Mouse (Mus musculus) liver, embryonic 12.5 days (tissue): ENCODE results near the gene Epn3. TPM values are rescaled to one million over a fixed set of nuclear protein-coding genes. Genes with fewer than 3 reads are reported as not detected.

Experiments used
- ATAC-seq: fragments of 200-750 bp; cut with Nextera tagmentation; 2 replicates; pipeline ENCODE4 v1.8.0; 2017; ENCODE audit warnings: moderate number of reproducible peaks, mild to moderate bottlenecking, moderate library complexity
- H3K27ac ChIP-seq: fragments of 300-500 bp; sonication (generic); 2 replicates; pipeline ENCODE4 v1.5.1; 2016; ENCODE audit warnings: mild to moderate bottlenecking
- H3K27me3 ChIP-seq: fragments of 300-500 bp; sonication (generic); replicated peaks from 2 replicates; pipeline ENCODE4 v1.6.1; 2016; ENCODE audit warnings: mild to moderate bottlenecking, moderate library complexity
- H3K36me3 ChIP-seq: fragments of 300-500 bp; sonication (generic); 2 replicates; pipeline ENCODE4 v1.6.1; 2016; ENCODE audit warnings: mild to moderate bottlenecking, moderate library complexity
- H3K4me1 ChIP-seq: fragments of 300-500 bp; sonication (generic); 2 replicates; pipeline ENCODE4 v1.6.1; 2016
- H3K4me2 ChIP-seq: fragments of 300-500 bp; sonication (generic); 2 replicates; pipeline ENCODE4 v1.6.1; 2016; ENCODE audit warnings: mild to moderate bottlenecking, moderate library complexity
- H3K4me3 ChIP-seq: fragments of 300-500 bp; sonication (generic); 2 replicates; pipeline ENCODE4 v1.5.1; 2016; ENCODE audit warnings: mild to moderate bottlenecking, moderate library complexity
- H3K9ac ChIP-seq: fragments of 300-500 bp; sonication (generic); 2 replicates; pipeline ENCODE4 v1.6.1; 2016; ENCODE audit warnings: mild to moderate bottlenecking, moderate library complexity
- H3K9me3 ChIP-seq: fragments of 300-500 bp; sonication (generic); replicated peaks from 2 replicates; pipeline ENCODE4 v1.6.1; 2016; ENCODE audit warnings: mild to moderate bottlenecking, moderate library complexity
- WGBS: fragments of 180-500 bp; shearing (Covaris S2); methylation state at CpG from one replicate; pipeline ENCODE4 v1.1.7; 2016; ENCODE audit not compliant: insufficient replicate concordance; 5-methylcytosine and 5-hydroxymethylcytosine counted together
- polyA plus RNA-seq: library from polyadenylated mRNA; unstranded; fragments of >200 nt; fragmentation: Nextera tagmentation; extraction: Ambion mirVana; gene quantifications from 2 replicates; pipeline ENCODE4 v1.2.1, GENCODE M21; 2016

Epn3 gene
- not detected in 2 replicates for polyA plus RNA-seq

DNA sequence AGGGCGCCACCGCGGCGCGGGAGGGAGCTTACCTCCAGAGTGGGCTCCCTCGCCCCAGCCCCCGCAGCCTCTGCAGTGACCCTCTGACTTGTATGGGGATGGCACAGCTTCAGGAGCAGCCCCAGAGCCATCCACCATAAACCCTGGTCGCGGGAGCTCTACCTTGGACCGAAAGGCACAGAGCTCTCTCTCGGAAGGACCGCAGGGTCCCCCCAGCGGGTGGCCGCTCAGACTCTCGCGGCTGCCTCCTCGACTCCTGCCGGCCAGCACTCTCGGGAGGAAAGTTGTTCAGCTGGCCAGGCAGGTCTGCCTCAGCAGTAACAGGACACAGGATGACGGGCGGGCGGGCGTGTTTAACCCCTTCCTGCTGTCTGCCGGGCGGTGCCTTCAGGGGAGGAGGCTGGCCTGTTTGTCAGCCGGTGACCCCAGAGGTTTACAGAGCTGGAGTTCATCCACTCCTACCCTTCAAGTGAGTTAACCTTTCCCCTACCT, at the start of gene Epn3:
Epn3 (minus strand) TSS at position 314 of the 492 bp plus-strand sequence.
- no peak within 1 kb of the TSS for H3K9ac ChIP-seq
- peaks cover 89% of the 10 kb centered on the region for H3K27me3 ChIP-seq
- no peaks in the 10 kb centered on the region for H3K9me3 ChIP-seq
- no peak within 1 kb of the TSS for H3K27ac ChIP-seq
- peak within 1 kb of the TSS; percentile 53 for H3K4me2 ChIP-seq
- H3K4me3 ChIP-seq: no peak within 1 kb of the TSS; the same call in 1 of the 2 replicates
- 0 out of 2 replicates have a peak, but pooled peaks cover 6% of the 10 kb centered on the region for H3K4me1 ChIP-seq
- 2% methylated on average over 26 of the region's 26 CpGs for WGBS
- no peaks in the 10 kb centered on the region for H3K36me3 ChIP-seq
- 0 out of 2 replicates have a peak, but pooled peaks have one; percentile 21 for ATAC-seq

DNA sequence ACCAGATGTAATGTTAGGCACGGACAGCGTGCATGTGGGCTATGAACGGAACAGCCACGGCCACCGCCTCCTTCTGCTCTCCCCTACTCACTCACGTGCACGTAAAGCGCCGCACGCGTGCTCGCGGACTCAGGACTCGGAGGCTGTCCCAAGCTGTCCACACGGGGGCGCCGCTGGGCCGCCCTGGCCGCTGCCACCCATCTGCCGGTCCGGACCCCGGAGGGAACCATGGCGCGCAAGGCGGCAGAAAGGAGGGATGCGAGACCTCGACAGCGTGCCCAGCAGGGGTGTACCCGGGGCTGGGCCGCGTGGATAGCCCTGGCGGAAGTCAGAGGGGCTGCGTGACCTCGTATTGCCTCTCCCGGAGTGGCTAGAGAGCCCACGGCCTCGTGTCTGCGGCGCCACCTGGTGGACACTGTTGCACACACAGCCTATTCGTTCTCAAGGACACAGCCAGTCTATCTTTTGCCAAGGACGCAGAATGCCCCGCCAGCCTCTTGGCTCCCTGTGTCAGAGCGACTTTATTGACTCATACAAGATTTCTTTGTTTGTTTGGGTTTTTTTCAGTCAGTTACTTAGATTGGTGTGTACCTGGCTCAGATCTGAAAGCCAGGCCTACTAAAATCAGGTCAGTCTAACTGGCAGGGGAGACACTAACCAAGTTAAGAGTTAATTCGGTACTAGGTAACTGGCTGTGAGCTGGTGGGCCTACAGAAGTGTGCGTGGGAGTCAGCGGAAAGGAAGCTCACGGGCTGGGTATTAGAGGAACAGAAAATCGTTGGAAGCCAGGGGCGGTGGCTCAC, 49.3 kb upstream of the Epn3 start, which contains the start of gene Rsad1:
Rsad1 (minus strand) TSS at position 368 of the 803 bp plus-strand sequence.
- Histone ChIP-seq H3K27ac (peak within 1 kb of the TSS; percentile 52; the same call in 1 of the 2 replicates), H3K36me3 (no peaks in the 10 kb centered on the region), H3K9ac (peak within 1 kb of the TSS; percentile 68), H3K4me2 (peak within 1 kb of the TSS; percentile 90), H3K4me1 (peaks cover 17% of the 10 kb centered on the region), H3K27me3 (no peaks in the 10 kb centered on the region), H3K9me3 (no peaks in the 10 kb centered on the region), H3K4me3 (peak within 1 kb of the TSS; percentile 62)
- 3% methylated on average over 49 of the region's 49 CpGs for WGBS
- ATAC-seq: peak; percentile 81

DNA sequence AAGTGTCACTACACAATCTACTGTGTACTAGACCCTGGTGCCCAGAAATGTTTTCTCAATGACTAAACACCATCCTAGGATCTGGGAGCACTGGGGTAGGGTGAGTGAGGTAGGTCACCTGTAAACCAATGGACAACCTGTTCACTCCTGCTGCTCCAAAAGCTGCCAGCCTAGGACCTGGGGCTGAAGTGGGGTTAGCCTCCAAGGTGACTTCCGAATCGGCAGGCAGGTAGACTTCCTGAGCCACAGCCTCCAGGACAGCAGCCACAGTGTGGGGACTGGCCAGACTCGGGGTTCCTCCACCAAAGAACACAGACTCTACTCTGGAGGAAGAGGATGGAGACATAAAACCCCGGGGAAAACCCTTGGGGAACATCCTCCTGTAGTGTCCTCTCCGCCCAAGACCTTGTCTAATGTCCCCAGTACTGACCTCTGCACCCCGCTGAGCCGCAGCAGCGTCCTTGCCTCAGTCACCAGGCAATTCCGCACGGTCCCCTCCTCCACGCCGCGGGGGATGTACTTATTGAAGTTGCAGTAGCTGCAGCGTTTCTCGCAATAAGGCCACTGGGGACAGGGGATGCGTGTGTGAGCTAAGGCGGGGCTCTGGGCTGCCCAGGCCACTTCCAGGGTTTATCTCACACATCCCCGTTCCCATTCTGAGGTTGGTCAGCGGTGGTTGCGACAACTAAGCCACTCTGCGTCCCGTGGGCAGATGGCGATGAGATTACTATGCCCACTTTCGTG, 48.4 kb upstream of the Epn3 start:
- Histone ChIP-seq H3K27me3 (no peaks in the 10 kb centered on the region), H3K4me2 (peak overlapping the region; percentile 90), H3K9me3 (no peaks in the 10 kb centered on the region), H3K27ac (0 out of 2 replicates have a peak overlapping the region, but pooled peaks have one; percentile 52), H3K4me1 (peaks cover 17% of the 10 kb centered on the region), H3K36me3 (no peaks in the 10 kb centered on the region), H3K9ac (peak overlapping the region; percentile 68), H3K4me3 (peak overlapping the region; percentile 62)
- ATAC-seq: peak; percentile 7; the same call in 1 of the 2 replicates
- WGBS: 10% methylated on average over 24 of the region's 24 CpGs

DNA sequence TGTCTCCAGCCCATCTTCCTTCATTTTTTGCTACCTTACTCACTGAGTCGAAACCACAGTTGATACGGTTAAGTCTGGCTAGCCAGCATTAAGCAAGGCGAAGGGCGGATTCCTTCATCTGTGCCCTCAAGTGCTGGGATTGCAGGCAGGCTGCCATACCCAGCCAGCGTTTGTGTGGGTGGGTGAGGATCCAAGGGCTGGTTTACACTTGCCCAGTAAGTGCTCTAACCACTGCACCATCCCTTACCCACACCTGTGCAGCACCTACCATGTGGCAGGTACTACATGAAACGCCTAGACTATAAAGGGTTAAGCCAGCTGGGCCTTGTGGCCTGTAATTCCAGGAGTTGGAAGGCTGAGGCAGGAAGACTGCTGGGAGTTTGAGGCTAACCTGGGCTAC, 47.5 kb upstream of the Epn3 start:
- Histone ChIP-seq H3K4me3 (no peak overlapping the region), H3K9me3 (no peaks in the 10 kb centered on the region), H3K27ac (no peak overlapping the region), H3K36me3 (no peaks in the 10 kb centered on the region), H3K27me3 (no peaks in the 10 kb centered on the region), H3K4me1 (peaks cover 17% of the 10 kb centered on the region), H3K4me2 (no peak overlapping the region), H3K9ac (no peak overlapping the region)
- ATAC-seq: no peak
- WGBS: 77% methylated on average over 6 of the region's 6 CpGs

DNA sequence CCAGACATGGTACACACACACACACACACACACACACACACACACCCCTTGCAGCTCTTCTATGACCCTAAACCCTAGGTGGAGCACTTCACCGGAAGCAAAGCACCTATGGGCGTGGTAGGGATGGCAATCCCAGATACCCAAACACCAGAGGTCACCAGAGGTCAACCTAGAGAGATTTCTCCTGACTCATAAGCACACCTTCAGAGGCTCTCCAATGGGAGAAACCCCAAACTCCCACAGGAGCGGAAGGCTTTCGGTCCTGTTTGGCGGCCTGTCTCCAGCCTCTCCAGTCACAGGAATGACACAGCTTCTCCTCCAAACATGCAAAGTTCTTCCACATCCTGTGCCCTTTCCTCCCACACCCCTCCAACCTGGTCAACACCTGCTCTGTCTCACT, 46.6 kb upstream of the Epn3 start:
- Histone ChIP-seq H3K4me2 (no peak overlapping the region), H3K9me3 (no peaks in the 10 kb centered on the region), H3K9ac (no peak overlapping the region), H3K4me3 (no peak overlapping the region), H3K27ac (no peak overlapping the region), H3K36me3 (no peaks in the 10 kb centered on the region), H3K27me3 (no peaks in the 10 kb centered on the region), H3K4me1 (peaks cover 17% of the 10 kb centered on the region)
- ATAC-seq: no peak
- 81% methylated on average over 5 of the region's 5 CpGs for WGBS

DNA sequence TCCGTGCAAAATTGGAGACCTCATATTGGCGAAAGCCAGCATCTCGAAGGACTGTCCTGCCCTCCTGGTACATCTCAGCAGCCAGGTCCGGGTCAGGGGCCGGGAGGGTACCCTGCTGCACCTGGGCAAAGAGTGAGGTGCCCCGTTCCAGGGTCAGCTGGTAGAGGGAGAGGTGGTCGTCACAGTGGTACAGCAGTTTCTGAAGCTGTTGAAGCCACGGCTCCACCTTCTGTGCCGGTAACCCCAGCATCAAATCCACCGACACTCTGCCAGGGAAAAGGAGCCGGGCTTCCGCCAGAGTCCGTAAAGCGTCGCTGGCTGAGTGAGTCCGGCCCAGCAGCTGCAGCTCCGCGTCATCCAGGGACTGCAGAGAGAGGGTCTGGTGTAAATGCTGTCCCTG, 44.6 kb upstream of the Epn3 start:
- Histone ChIP-seq H3K4me1 (peaks cover 14% of the 10 kb centered on the region), H3K27ac (no peak overlapping the region), H3K4me3 (no peak overlapping the region), H3K9ac (no peak overlapping the region), H3K9me3 (no peaks in the 10 kb centered on the region), H3K27me3 (no peaks in the 10 kb centered on the region), H3K36me3 (no peaks in the 10 kb centered on the region), H3K4me2 (no peak overlapping the region)
- WGBS: 70% methylated on average over 18 of the region's 18 CpGs
- no peak for ATAC-seq

DNA sequence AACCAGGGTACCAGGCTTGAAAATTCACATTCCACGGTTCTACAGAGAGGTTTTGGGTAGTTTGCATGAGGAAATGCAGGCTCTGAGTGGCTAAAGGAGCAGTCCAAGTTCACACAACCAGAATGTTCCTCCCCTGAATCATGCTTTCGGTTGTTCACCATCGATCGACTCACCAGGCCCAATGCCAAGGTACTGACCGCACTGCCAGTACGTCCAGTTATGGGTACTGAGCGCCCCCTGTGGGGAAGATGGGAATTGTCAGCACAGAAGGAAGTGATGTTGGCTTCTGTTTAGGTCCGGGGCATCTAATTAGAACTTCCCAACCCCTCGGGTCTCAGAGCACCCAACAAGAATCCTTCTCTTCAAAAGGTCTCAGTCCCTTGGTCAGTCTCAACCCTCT, 44.2 kb upstream of the Epn3 start:
- H3K4me3 ChIP-seq: no peak overlapping the region
- H3K9me3 ChIP-seq: no peaks in the 10 kb centered on the region
- H3K27me3 ChIP-seq: no peaks in the 10 kb centered on the region
- H3K4me1 ChIP-seq: peaks cover 11% of the 10 kb centered on the region
- no peak overlapping the region for H3K27ac ChIP-seq
- 45% methylated on average over 9 of the region's 9 CpGs for WGBS
- no peaks in the 10 kb centered on the region for H3K36me3 ChIP-seq
- no peak overlapping the region for H3K9ac ChIP-seq
- H3K4me2 ChIP-seq: no peak overlapping the region
- no peak for ATAC-seq

DNA sequence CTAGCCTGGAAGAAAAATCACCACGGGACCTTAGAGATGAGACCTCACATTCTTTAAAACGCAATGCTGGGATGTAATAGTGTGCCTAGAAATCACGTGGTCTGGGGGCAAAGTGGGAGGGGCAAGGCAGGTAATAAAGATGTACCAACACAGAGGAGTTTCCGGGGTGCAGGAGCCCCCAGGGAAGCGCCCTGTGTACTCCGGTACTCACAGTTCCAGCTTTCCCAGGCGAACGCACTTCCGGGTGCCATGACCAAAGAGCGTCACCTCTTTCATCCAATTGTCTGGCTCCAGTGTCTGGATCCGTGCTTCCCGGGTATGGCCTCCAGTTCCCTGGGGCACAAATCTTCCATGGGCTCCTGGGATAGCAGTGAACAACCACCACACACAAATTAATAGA, 43.6 kb upstream of the Epn3 start:
- Histone ChIP-seq H3K27me3 (no peaks in the 10 kb centered on the region), H3K4me1 (peaks cover 5% of the 10 kb centered on the region), H3K9ac (no peak overlapping the region), H3K27ac (no peak overlapping the region), H3K4me3 (no peak overlapping the region), H3K4me2 (no peak overlapping the region), H3K9me3 (no peaks in the 10 kb centered on the region), H3K36me3 (no peaks in the 10 kb centered on the region)
- ATAC-seq: no peak
- WGBS: 85% methylated on average over 12 of the region's 12 CpGs

DNA sequence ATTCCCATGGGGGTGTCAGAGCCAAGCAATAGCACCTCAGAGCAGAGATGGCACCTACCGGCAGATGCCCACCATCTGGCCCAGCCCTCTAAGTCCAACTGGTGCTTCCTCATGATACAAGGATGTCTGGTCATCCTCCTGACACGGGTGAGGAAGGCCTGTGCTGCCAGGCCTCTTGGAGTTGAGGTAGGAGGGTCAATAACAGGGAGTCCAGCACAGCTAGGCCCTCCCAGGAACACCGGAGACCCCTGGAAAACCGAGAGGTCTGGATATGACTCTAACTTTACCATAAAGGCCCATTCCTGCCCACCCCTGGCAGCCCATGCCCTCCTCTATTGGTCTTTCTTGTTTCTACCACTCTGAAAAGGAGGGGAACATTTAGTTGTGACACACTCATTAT, 42.6 kb upstream of the Epn3 start:
- Histone ChIP-seq H3K27me3 (no peaks in the 10 kb centered on the region), H3K4me3 (no peak overlapping the region), H3K36me3 (no peaks in the 10 kb centered on the region), H3K9ac (no peak overlapping the region), H3K4me1 (no peaks in the 10 kb centered on the region), H3K4me2 (no peak overlapping the region), H3K9me3 (no peaks in the 10 kb centered on the region), H3K27ac (no peak overlapping the region)
- ATAC-seq: no peak
- WGBS: 70% methylated on average over 4 of the region's 4 CpGs

DNA sequence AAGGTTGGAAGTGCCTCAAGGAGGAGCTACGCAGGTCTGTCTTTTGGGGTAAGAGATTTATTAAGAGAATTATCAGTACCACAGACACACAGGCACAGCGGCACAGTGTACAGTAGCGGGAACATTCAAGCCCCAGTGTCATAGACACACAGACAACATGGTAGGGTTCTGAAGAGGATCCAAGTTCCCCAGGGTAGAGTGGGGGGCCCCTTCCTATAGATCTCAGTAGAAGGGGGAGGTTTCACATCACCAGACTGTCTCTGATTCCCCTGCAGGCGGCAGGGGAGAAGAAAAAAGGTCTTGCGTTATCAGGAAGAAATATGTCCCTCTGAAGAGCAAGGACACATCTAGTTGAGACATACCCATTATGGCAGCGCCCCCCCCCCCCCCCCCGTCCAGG, 40.0 kb upstream of the Epn3 start:
- no peaks in the 10 kb centered on the region for H3K27me3 ChIP-seq

DNA sequence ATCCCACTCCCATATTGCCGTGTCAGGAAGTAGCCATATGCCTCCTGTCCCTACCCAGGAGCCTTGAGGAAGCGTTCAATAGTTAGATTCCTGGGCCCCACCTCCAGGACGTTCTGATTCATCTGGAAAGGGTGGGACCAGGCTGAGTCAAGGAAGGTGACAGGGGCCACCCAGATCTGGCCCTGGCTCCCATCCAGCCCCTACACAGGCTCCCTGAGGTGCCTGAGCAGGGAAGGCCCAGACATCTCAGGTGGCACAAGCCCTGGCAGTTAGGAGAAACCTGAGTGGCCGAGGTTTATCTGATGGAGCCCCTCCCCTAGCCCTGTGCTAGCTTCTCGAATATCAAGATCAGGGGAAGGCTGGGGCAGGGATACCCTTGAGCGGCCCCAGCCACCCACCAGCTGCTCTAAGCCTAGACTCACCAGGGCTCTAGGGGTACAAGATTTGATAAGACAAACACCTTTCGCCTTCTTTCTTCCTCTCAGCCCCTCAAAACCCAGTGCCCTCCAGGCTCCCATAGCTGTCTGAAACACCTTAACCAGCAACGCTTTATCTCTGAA, 39.0 kb upstream of the Epn3 start:
- Histone ChIP-seq H3K27me3 (no peaks in the 10 kb centered on the region), H3K4me2 (no peak overlapping the region), H3K4me1 (no peaks in the 10 kb centered on the region), H3K36me3 (no peaks in the 10 kb centered on the region), H3K9ac (no peak overlapping the region), H3K9me3 (no peaks in the 10 kb centered on the region), H3K27ac (no peak overlapping the region), H3K4me3 (no peak overlapping the region)
- no peak for ATAC-seq
- 57% methylated on average over 8 of the region's 8 CpGs for WGBS

More for the DNA sequence above, 40.0 kb upstream of the Epn3 start:
- no peak for ATAC-seq
- no peak overlapping the region for H3K4me3 ChIP-seq
- no peak overlapping the region for H3K4me2 ChIP-seq
- WGBS: 68% methylated on average over 7 of the region's 7 CpGs
- H3K9ac ChIP-seq: no peak overlapping the region
- H3K4me1 ChIP-seq: no peaks in the 10 kb centered on the region
- no peak overlapping the region for H3K27ac ChIP-seq
- no peaks in the 10 kb centered on the region for H3K9me3 ChIP-seq
- H3K36me3 ChIP-seq: no peaks in the 10 kb centered on the region

DNA sequence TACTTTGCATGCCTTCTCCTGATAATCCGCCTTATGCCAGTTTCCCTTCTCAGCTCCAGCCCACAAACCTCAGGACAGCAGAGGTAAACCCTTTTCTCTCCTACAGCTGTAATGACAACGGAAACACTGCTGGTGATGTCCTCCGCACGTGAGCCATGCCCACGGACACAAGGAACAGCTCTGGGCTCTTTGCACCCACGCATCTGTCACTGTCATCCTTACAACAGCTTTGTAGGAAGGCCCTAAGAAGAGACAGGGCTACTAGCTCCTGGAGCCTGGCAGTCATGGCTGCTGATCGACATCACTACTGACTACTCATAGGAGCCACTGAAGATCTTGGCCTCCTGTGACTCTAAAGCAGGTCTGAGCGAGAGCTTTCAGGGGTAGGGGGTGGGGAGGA, 33.4 kb upstream of the Epn3 start:
- no peaks in the 10 kb centered on the region for H3K36me3 ChIP-seq
- H3K4me1 ChIP-seq: no peaks in the 10 kb centered on the region
- H3K4me3 ChIP-seq: no peak overlapping the region
- H3K27me3 ChIP-seq: no peaks in the 10 kb centered on the region; the same call in 1 of the 2 replicates
- H3K9ac ChIP-seq: no peak overlapping the region
- no peak overlapping the region for H3K4me2 ChIP-seq
- no peak for ATAC-seq
- no peaks in the 10 kb centered on the region for H3K9me3 ChIP-seq
- WGBS: 67% methylated on average over 8 of the region's 8 CpGs
- no peak overlapping the region for H3K27ac ChIP-seq
